Mouse (Mus musculus) intestine, embryonic 16.5 days (tissue): ENCODE data around the gene Prickle2. TPM values are rescaled to one million over a fixed set of nuclear protein-coding genes. Genes with fewer than 3 reads are reported as not detected.

Experiments used
- ATAC-seq: fragments of 200-750 bp; cut with Nextera tagmentation; 2 replicates; pipeline ENCODE4 v1.8.0; 2017; ENCODE audit warnings: moderate TSS enrichment, moderate library complexity
- H3K27ac ChIP-seq: fragments of 300-500 bp; sonication (generic); 2 replicates; pipeline ENCODE4 v1.5.1; 2014; ENCODE audit warnings: mild to moderate bottlenecking, low read length
- H3K27me3 ChIP-seq: fragments of 300-500 bp; sonication (generic); replicated peaks from 2 replicates; pipeline ENCODE4 v1.6.1; 2014; ENCODE audit warnings: low read length, control low read depth, mixed read lengths; ENCODE audit not compliant: control insufficient read depth, insufficient read depth
- H3K36me3 ChIP-seq: fragments of 300-500 bp; sonication (generic); 2 replicates; pipeline ENCODE4 v1.6.1; 2014; ENCODE audit warnings: low read length, control low read depth; ENCODE audit not compliant: control insufficient read depth, insufficient read depth
- H3K4me1 ChIP-seq: fragments of 300-500 bp; sonication (generic); 2 replicates; pipeline ENCODE4 v1.6.1; 2014; ENCODE audit warnings: low read length, control low read depth, mixed read lengths; ENCODE audit not compliant: control insufficient read depth, insufficient read depth
- H3K4me2 ChIP-seq: fragments of 300-500 bp; sonication (generic); 2 replicates; pipeline ENCODE4 v1.6.1; 2014; ENCODE audit warnings: low read depth, low read length, control low read depth
- H3K4me3 ChIP-seq: fragments of 300-500 bp; sonication (generic); 2 replicates; pipeline ENCODE4 v1.5.1; 2014; ENCODE audit warnings: mild to moderate bottlenecking, low read length
- H3K9ac ChIP-seq: fragments of 300-500 bp; sonication (generic); 2 replicates; pipeline ENCODE4 v1.6.1; 2014; ENCODE audit warnings: low read depth, low read length
- H3K9me3 ChIP-seq: fragments of 300-500 bp; sonication (generic); 2 replicates; pipeline ENCODE4 v1.6.1; 2016; ENCODE audit warnings: low read length, control low read depth; ENCODE audit not compliant: control insufficient read depth
- WGBS: fragments of 180-500 bp; shearing (Covaris S2); extraction: QIAGEN DNeasy Blood & Tissue Kit; methylation state at CpG from one replicate; pipeline ENCODE4 v1.1.7; 2014; 5-methylcytosine and 5-hydroxymethylcytosine counted together
- polyA plus RNA-seq: library from polyadenylated mRNA; unstranded; fragments of >200 nt; fragmentation: Nextera tagmentation; extraction: Ambion mirVana; gene quantifications from 2 replicates; pipeline ENCODE4 v1.2.1, GENCODE M21; 2015

Gene Prickle2
- polyA plus RNA-seq, 1 experiment from 2014 or later: 5.5 TPM

DNA sequence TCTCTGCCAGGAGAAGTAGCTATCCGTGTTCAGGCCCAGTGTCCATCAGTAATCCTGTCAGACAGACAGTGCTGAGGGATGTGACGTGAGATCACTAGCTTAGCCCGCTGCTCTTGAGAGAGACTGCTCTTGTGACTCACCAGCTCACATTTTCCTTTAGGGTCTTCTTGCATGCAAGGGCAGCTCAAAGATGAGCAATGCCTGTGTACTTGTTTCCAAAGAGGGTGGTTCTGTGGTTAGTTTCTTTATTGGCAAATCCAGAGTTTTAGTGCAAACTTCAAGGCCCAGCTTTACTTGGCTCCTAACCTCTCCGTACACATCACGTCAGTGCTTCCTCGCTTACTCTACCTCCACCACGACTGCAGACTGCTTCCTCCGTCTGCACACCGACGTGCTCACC lies 324.9 kb downstream of the Prickle2 start:
- WGBS: 81% methylated on average over 10 of the region's 10 CpGs
- ATAC-seq: no peak
- no peak overlapping the region for H3K4me3 ChIP-seq

DNA sequence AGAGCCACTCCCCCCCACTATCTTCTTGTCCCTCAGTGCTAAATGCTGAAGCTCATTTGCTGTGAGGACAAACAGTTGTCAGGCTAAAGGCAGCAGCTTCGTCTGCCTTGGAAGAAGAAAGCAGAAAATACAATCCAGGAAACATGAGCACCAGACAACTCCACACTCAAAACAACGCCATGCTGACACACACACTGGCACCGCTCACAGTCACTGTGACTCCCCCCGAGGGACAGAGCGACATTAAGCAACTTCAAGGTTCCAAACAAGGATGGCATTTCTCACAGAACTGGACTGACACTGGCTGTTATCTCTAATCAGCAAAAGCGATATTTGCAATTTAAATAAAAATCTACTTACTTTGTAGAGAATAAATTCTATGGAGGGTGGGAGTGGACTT lies 331.1 kb downstream of the Prickle2 start:
- no peak for ATAC-seq
- no peaks in the 10 kb centered on the region for H3K4me1 ChIP-seq

More for the DNA sequence above, 324.9 kb downstream of the Prickle2 start:
- no peak overlapping the region for H3K27ac ChIP-seq
- no peak overlapping the region for H3K9ac ChIP-seq
- H3K27me3 ChIP-seq: no peaks in the 10 kb centered on the region
- no peak overlapping the region for H3K4me2 ChIP-seq
- no peaks in the 10 kb centered on the region for H3K4me1 ChIP-seq
- H3K9me3 ChIP-seq: no peaks in the 10 kb centered on the region
- 0 out of 2 replicates have a peak, but pooled peaks cover 2% of the 10 kb centered on the region for H3K36me3 ChIP-seq

DNA sequence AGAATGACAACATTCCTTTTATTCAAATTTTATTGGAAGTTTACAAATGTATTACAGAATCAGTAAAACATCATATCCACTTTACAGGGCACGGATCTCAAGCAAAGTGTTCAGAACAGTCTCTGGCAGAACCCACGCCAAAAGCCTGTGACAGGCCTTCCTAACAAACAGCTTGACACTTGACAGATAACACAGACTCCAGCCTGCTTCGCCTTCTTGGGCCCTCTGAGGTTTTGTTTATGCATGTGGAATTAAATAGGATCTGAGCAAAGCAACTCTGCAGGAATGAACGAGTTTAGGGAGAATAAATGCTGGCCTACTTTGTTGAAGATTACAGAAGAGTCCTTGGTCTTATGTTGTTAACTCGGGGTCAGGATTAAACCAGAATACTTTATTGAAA lies 335.1 kb downstream of the Prickle2 start:
- ATAC-seq: no peak
- Histone ChIP-seq H3K36me3 (no peaks in the 10 kb centered on the region), H3K27ac (no peak overlapping the region), H3K9me3 (peaks cover 4% of the 10 kb centered on the region; the same call in 1 of the 2 replicates), H3K27me3 (no peaks in the 10 kb centered on the region), H3K4me2 (no peak overlapping the region), H3K9ac (no peak overlapping the region), H3K4me1 (no peaks in the 10 kb centered on the region), H3K4me3 (no peak overlapping the region)
- whole genome bisulfite sequencing: 49% methylated on average over 5 of the region's 5 CpGs

More for the DNA sequence above, 331.1 kb downstream of the Prickle2 start:
- 88% methylated on average over 6 of the region's 6 CpGs for WGBS
- Histone ChIP-seq H3K4me2 (no peak overlapping the region), H3K27ac (no peak overlapping the region), H3K4me3 (no peak overlapping the region), H3K27me3 (no peaks in the 10 kb centered on the region), H3K9ac (no peak overlapping the region), H3K36me3 (0 out of 2 replicates have a peak, but pooled peaks cover 4% of the 10 kb centered on the region), H3K9me3 (no peaks in the 10 kb centered on the region)

DNA sequence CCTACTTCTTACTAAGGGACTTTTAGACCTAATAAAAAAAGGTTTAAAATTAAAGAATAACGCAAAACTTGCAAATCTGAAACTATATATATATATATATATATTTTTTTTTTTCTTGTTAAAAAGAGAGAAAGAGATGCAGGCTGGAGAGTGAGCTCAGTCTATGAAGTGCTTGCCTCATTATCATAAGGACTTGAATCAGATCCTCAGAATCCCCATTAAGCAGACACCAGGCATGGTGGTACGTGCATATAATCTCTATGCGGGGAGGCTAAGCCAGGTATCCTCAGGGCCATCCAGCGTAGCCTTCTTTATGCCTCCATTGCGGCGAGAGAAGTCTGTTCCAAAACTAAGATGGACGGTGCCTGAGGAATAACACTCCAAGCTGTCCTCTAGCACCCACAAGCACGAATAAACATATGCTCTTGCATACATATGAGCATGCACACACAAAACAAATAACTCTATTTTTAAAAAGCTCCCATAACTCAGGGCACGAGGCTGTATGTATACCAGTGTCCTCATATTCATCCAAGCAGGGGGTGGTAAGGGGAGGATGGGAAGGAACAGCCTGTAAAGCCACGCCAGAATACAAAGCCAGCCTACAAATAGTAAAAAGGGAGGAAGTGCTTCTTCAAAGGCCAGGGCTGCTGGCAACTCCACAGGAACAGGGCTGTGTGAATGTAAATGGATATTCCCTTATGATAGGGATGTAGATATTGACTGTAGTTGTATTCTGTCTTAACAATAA lies 358.5 kb downstream of the Prickle2 start:
- no peaks in the 10 kb centered on the region for H3K4me1 ChIP-seq
- no peak overlapping the region for H3K4me3 ChIP-seq
- H3K9me3 ChIP-seq: no peaks in the 10 kb centered on the region
- no peak for ATAC-seq
- 78% methylated on average over 10 of the region's 10 CpGs for WGBS
- no peak overlapping the region for H3K27ac ChIP-seq
- no peak overlapping the region for H3K9ac ChIP-seq
- H3K4me2 ChIP-seq: no peak overlapping the region
- no peaks in the 10 kb centered on the region for H3K36me3 ChIP-seq
- H3K27me3 ChIP-seq: no peaks in the 10 kb centered on the region

DNA sequence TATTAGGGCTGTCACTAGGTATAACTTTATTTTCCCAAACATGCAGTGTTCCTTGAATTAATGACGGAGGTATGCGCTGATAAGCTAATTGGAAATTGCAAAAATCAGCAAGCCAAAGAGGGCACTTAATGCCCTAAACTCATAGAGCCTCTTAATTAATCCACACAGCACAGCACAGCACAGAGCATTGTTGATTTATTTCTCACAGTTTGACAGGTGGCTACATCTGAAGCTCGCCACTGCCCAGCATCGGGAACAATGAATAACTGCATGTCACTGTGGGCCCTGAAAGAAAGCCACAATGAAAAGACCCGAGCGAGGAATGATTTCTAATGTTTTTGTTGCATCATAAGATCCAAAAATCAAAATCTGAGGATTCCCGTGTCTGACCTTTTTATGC lies 359.2 kb downstream of the Prickle2 start:
- Histone ChIP-seq H3K27ac (no peak overlapping the region), H3K4me1 (no peaks in the 10 kb centered on the region), H3K27me3 (no peaks in the 10 kb centered on the region), H3K9ac (no peak overlapping the region), H3K9me3 (no peaks in the 10 kb centered on the region), H3K4me2 (no peak overlapping the region), H3K36me3 (no peaks in the 10 kb centered on the region), H3K4me3 (no peak overlapping the region)
- ATAC-seq: no peak
- WGBS: 62% methylated on average over 7 of the region's 7 CpGs

DNA sequence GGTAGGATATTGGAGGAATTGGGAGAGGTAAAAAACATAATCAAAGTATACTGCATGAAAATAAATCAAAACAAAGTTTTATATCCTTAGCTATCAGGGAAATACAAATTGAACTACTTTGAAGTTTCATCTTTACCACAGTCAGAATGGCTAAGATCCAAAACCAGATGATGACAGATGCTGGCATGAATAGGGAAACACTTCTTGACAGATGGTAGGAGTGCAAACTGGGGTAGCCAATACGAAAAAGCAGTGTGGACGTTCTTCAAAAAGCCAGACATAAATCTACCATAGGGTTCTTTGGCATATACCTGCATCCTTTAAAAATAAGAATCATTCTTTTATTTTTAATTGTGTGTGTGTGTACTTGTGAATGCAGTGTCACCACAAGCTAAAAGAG lies 360.8 kb downstream of the Prickle2 start:
- no peak overlapping the region for H3K9ac ChIP-seq
- H3K4me3 ChIP-seq: no peak overlapping the region
- H3K9me3 ChIP-seq: no peaks in the 10 kb centered on the region
- no peaks in the 10 kb centered on the region for H3K4me1 ChIP-seq
- no peaks in the 10 kb centered on the region for H3K36me3 ChIP-seq
- no peak for ATAC-seq
- no peak overlapping the region for H3K4me2 ChIP-seq
- H3K27ac ChIP-seq: no peak overlapping the region
- WGBS: 72% methylated on average over 2 of the region's 2 CpGs
- H3K27me3 ChIP-seq: no peaks in the 10 kb centered on the region

DNA sequence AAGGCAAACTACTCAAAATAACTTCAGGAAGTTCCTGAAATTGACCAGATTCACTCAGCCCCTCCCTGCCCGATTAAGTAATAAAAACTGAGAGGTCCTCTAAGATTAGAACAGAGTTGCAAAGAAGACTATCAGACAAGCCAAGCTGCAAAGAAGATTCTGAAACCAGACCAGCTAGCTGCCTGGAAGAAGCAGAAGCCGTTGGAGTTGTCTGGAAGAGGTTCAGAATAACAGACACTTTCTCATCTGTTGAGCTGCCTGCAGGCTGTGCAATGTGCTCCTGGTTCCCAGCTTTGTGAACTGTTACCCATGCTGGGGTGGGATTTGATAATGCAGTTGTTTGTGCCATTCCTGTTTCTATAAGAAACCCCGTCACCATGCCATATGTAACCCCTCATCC lies 361.4 kb downstream of the Prickle2 start:
- Histone ChIP-seq H3K36me3 (no peaks in the 10 kb centered on the region), H3K27ac (no peak overlapping the region), H3K4me2 (no peak overlapping the region), H3K27me3 (no peaks in the 10 kb centered on the region), H3K4me3 (no peak overlapping the region), H3K9ac (no peak overlapping the region), H3K4me1 (no peaks in the 10 kb centered on the region), H3K9me3 (no peaks in the 10 kb centered on the region)
- ATAC-seq: no peak
- 86% methylated on average over 3 of the region's 3 CpGs for WGBS

Other genes starting within 250 kb of the Prickle2 start
- gene A730049H05Rik, start 110.3 kb upstream of the Prickle2 start, polyA plus RNA-seq: 0.27 and 0.38 TPM in 2 replicates
- 0.06 TPM in 1 of 2 replicates, not detected in the other for gene Gm15737, start 163.2 kb upstream of the Prickle2 start, polyA plus RNA-seq
- 7.9 and 9.4 TPM in 2 replicates for gene Adamts9, start 237.3 kb upstream of the Prickle2 start, polyA plus RNA-seq